Mouse (Mus musculus): ENCODE results near the gene Kcnk18.

Kcnk18 gene

GRCm38 (mm10) chr19:59228376-59228775, 9.4 kb downstream of the Kcnk18 start:
- in situ Hi-C loops (cut with MboI, MseI), result no loop called here

GRCm38 (mm10) chr19:59232786-59233185, 13.8 kb downstream of the Kcnk18 start:
- in situ Hi-C loops (cut with MboI, MseI), result no loop called here

GRCm38 (mm10) chr19:59235001-59235400, 16.0 kb downstream of the Kcnk18 start:
- in situ Hi-C loops (cut with MboI, MseI), result no loop called here

- in situ Hi-C loops (cut with MboI, MseI), result no loop called here
Measured at GRCm38 (mm10) chr19:59236046-59236445, 17.0 kb downstream of the Kcnk18 start.

GRCm38 (mm10) chr19:59238630-59239029, 19.6 kb downstream of the Kcnk18 start:
- in situ Hi-C loops (cut with MboI, MseI), result no loop called here

- in situ Hi-C loops (cut with MboI, MseI), result no loop called here
Measured at GRCm38 (mm10) chr19:59239124-59239817, 20.3 kb downstream of the Kcnk18 start.

- in situ Hi-C loops (cut with MboI, MseI), result no loop called here
Measured at GRCm38 (mm10) chr19:59241987-59242386, 23.0 kb downstream of the Kcnk18 start.

- in situ Hi-C loops (cut with MboI, MseI), result no loop called here
Measured at GRCm38 (mm10) chr19:59243057-59243456, 24.0 kb downstream of the Kcnk18 start.

- in situ Hi-C loops (cut with MboI, MseI), result no loop called here
Measured at GRCm38 (mm10) chr19:59248144-59248543, 29.1 kb downstream of the Kcnk18 start.

GRCm38 (mm10) chr19:59248553-59249286, 29.7 kb downstream of the Kcnk18 start:
- in situ Hi-C loops (cut with MboI, MseI), result no loop called here

- in situ Hi-C loops (cut with MboI, MseI), result no loop called here
Measured at GRCm38 (mm10) chr19:59252651-59253050, 33.6 kb downstream of the Kcnk18 start.

GRCm38 (mm10) chr19:59259633-59260032, 40.6 kb downstream of the Kcnk18 start:
- in situ Hi-C loops (cut with MboI, MseI), result no loop called here

GRCm38 (mm10) chr19:59260718-59261442, 41.9 kb downstream of the Kcnk18 start, which contains the start of gene Slc18a2:
Gene Slc18a2 (plus strand): TSS chr19:59260896.
- in situ Hi-C loops (cut with MboI, MseI), result no loop called here

GRCm38 (mm10) chr19:59261604-59262003, 42.6 kb downstream of the Kcnk18 start:
- in situ Hi-C loops (cut with MboI, MseI), result no loop called here

- in situ Hi-C loops (cut with MboI, MseI), result no loop called here
Measured at GRCm38 (mm10) chr19:59263171-59263570, 44.2 kb downstream of the Kcnk18 start.

- in situ Hi-C loops (cut with MboI, MseI), result no loop called here
Measured at GRCm38 (mm10) chr19:59264838-59265532, 46.0 kb downstream of the Kcnk18 start.

GRCm38 (mm10) chr19:59265907-59266306, 46.9 kb downstream of the Kcnk18 start:
- in situ Hi-C loops (cut with MboI, MseI), result no loop called here

GRCm38 (mm10) chr19:59267417-59267963, 48.5 kb downstream of the Kcnk18 start:
- in situ Hi-C loops (cut with MboI, MseI), result no loop called here

- in situ Hi-C loops (cut with MboI, MseI), result no loop called here
Measured at GRCm38 (mm10) chr19:59273190-59273589, 54.2 kb downstream of the Kcnk18 start.

- in situ Hi-C loops (cut with MboI, MseI), result no loop called here
Measured at GRCm38 (mm10) chr19:59276354-59276753, 57.3 kb downstream of the Kcnk18 start.

GRCm38 (mm10) chr19:59280841-59281240, 61.8 kb downstream of the Kcnk18 start:
- in situ Hi-C loops (cut with MboI, MseI), result no loop called here
